Mouse (Mus musculus): ENCODE results near the gene Gsg1l. TPM values are rescaled to one million over a fixed set of nuclear protein-coding genes. Genes with fewer than 3 reads are reported as not detected.

Gsg1l gene
- total RNA-seq, 2 experiments from 2014 or later, result 14.3 to 14.4 TPM

Other genes starting within 250 kb of the Gsg1l start
- 10 to 100 TPM; 90.6 to 96.2 TPM for gene Xpo6, start 118.1 kb upstream of the Gsg1l start, total RNA-seq (2021)
- 10 to 100 TPM; 98.2 to 99.0 TPM for gene Sbk1, start 190.2 kb upstream of the Gsg1l start, total RNA-seq (2021)